Mouse (Mus musculus) MEL (cell line): ENCODE results near the gene Uqcc3. TPM values are rescaled to one million over a fixed set of nuclear protein-coding genes. Genes with fewer than 3 reads are reported as not detected.

Experiments
- DNase-seq: peaks from one replicate; pipeline ENCODE4 v3.0.0; 2011; ENCODE audit warnings: low read depth, low spot score
- H3K27ac ChIP-seq: 2 replicates; pipeline ENCODE4 v1.5.1; 2012; ENCODE audit warnings: low read depth, mild to moderate bottlenecking, control low read depth, low read length, moderate library complexity; ENCODE audit not compliant: control insufficient read depth
- H3K27me3 ChIP-seq, 2 experiments: fragments of 150-350 bp in 1 of 2; sonication (generic) in 1 of 2; 2 replicates each; pipeline ENCODE4 v1.6.1; 2012; ENCODE audit warnings: low read length in 2 of 2, mild to moderate bottlenecking in 2 of 2, improper control_type of control experiment in 1 of 2, moderate library complexity in 1 of 2; ENCODE audit not compliant: insufficient read depth in 2 of 2, control insufficient read depth in 1 of 2
- H3K36me3 ChIP-seq, 2 experiments: 2 replicates each; pipeline ENCODE4 v1.6.1; 2012 to 2014; ENCODE audit warnings: low read length in 2 of 2, improper control_type of control experiment in 1 of 2, inconsistent platforms in 1 of 2, mild to moderate bottlenecking in 1 of 2; ENCODE audit not compliant: insufficient read depth in 2 of 2, control insufficient read depth in 1 of 2
- H3K4me1 ChIP-seq, 2 experiments: fragments of 150-350 bp in 1 of 2; sonication (generic) in 1 of 2; 2 replicates each; pipeline ENCODE4 v1.6.1; 2012; ENCODE audit warnings: low read length in 2 of 2, improper control_type of control experiment in 1 of 2, mild to moderate bottlenecking in 1 of 2; ENCODE audit not compliant: insufficient read depth in 2 of 2, control insufficient read depth in 1 of 2
- H3K4me3 ChIP-seq, 2 experiments: fragments of 150-350 bp in 1 of 2; sonication (generic) in 1 of 2; 2 replicates each; pipeline ENCODE4 v1.5.1; 2012; ENCODE audit warnings: low read depth in 2 of 2, low read length in 2 of 2, mild to moderate bottlenecking in 2 of 2, moderate library complexity in 2 of 2, control low read depth in 1 of 2, improper control_type of control experiment in 1 of 2; ENCODE audit not compliant: control insufficient read depth in 1 of 2, insufficient read depth in 1 of 2
- H3K79me2 ChIP-seq: 2 replicates; pipeline ENCODE4 v1.6.1; 2012; ENCODE audit warnings: mild to moderate bottlenecking, low read length, moderate library complexity; ENCODE audit not compliant: control insufficient read depth, poor library complexity, insufficient read depth
- H3K9ac ChIP-seq: 2 replicates; pipeline ENCODE4 v1.6.1; 2012; ENCODE audit warnings: low read depth, mild to moderate bottlenecking, control low read depth, low read length, moderate library complexity; ENCODE audit not compliant: control insufficient read depth, poor library complexity, severe bottlenecking
- H3K9me3 ChIP-seq: fragments of 150-350 bp; sonication (generic); replicated peaks from 2 replicates; pipeline ENCODE4 v1.6.1; 2012; ENCODE audit warnings: mild to moderate bottlenecking, low read length, improper control_type of control experiment, moderate library complexity; ENCODE audit not compliant: insufficient read depth
- CHD1 ChIP-seq: IDR thresholded peaks from 2 replicates; pipeline ENCODE4 v1.6.1; 2012; ENCODE audit warnings: low read depth, mild to moderate bottlenecking, inconsistent platforms, low read length, improper control_type of control experiment
- CHD2 ChIP-seq: IDR thresholded peaks from 2 replicates; pipeline ENCODE4 v1.6.1; 2011; ENCODE audit warnings: low read length, improper control_type of control experiment
- CTCF ChIP-seq, 3 experiments: IDR thresholded peaks in 2 of 3; conservative IDR thresholded peaks in 1 of 3; 2 replicates each; pipeline ENCODE4 v1.5.1; 2011 to 2012; ENCODE audit warnings: low read length in 3 of 3, low read depth in 2 of 3, mild to moderate bottlenecking in 2 of 3, improper control_type of control experiment in 1 of 3, inconsistent platforms in 1 of 3, mixed read lengths in 1 of 3, moderate library complexity in 1 of 3; ENCODE audit not compliant: control insufficient read depth in 1 of 3, insufficient read depth in 1 of 3, poor library complexity in 1 of 3, severe bottlenecking in 1 of 3
- E2F4 ChIP-seq: IDR thresholded peaks from 2 replicates; pipeline ENCODE4 v1.6.1; 2011; ENCODE audit warnings: low read depth, low read length, improper control_type of control experiment, borderline replicate concordance
- ELF1 ChIP-seq: IDR thresholded peaks from 2 replicates; pipeline ENCODE4 v1.6.1; 2014; ENCODE audit warnings: low read depth, mild to moderate bottlenecking, inconsistent platforms, low read length, improper control_type of control experiment, moderate library complexity
- EP300 ChIP-seq, 2 experiments: IDR thresholded peaks; 2 replicates each; pipeline ENCODE4 v1.6.1; 2011; ENCODE audit warnings: improper control_type of control experiment in 2 of 2, low read length in 2 of 2, low read depth in 1 of 2, mild to moderate bottlenecking in 1 of 2
- ETS1 ChIP-seq: IDR thresholded peaks from 2 replicates; pipeline ENCODE4 v1.6.1; 2012; ENCODE audit warnings: low read depth, mild to moderate bottlenecking, inconsistent platforms, low read length, improper control_type of control experiment, moderate library complexity
- GABPA ChIP-seq: IDR thresholded peaks from 2 replicates; pipeline ENCODE4 v1.6.1; 2012; ENCODE audit warnings: low read depth, mild to moderate bottlenecking, inconsistent platforms, low read length, improper control_type of control experiment, moderate library complexity
- GATA1 ChIP-seq: IDR thresholded peaks from 2 replicates; pipeline ENCODE4 v1.6.1; 2011; ENCODE audit warnings: low read depth, low read length, improper control_type of control experiment
- HCFC1 ChIP-seq: IDR thresholded peaks from 2 replicates; pipeline ENCODE4 v1.6.1; 2012; ENCODE audit warnings: low read depth, mild to moderate bottlenecking, inconsistent platforms, low read length, improper control_type of control experiment, moderate library complexity
- JUND ChIP-seq: IDR thresholded peaks from 2 replicates; pipeline ENCODE4 v1.6.1; 2011; ENCODE audit warnings: low read depth, mild to moderate bottlenecking, improper control_type of control experiment, low read length
- MAFK ChIP-seq: IDR thresholded peaks from 2 replicates; pipeline ENCODE4 v1.6.1; 2011; ENCODE audit warnings: low read depth, mild to moderate bottlenecking, low read length, improper control_type of control experiment, borderline replicate concordance
- MAX ChIP-seq: IDR thresholded peaks from 2 replicates; pipeline ENCODE4 v1.6.1; 2011; ENCODE audit warnings: low read length, improper control_type of control experiment
- MEF2A ChIP-seq: IDR thresholded peaks from 2 replicates; pipeline ENCODE4 v1.6.1; 2014; ENCODE audit warnings: low read depth, mild to moderate bottlenecking, inconsistent platforms, low read length, improper control_type of control experiment; ENCODE audit not compliant: poor library complexity, insufficient replicate concordance, severe bottlenecking; ENCODE audit errors: extremely low read depth
- MXI1 ChIP-seq: IDR thresholded peaks from 2 replicates; pipeline ENCODE4 v1.6.1; 2011; ENCODE audit warnings: mild to moderate bottlenecking, low read depth, low read length, improper control_type of control experiment
- MYB ChIP-seq: IDR thresholded peaks from 2 replicates; pipeline ENCODE4 v1.6.1; 2011; ENCODE audit warnings: mild to moderate bottlenecking, low read depth, low read length, improper control_type of control experiment
- NELFE ChIP-seq: IDR thresholded peaks from 2 replicates; pipeline ENCODE4 v1.6.1; 2011; ENCODE audit warnings: low read depth, low read length, improper control_type of control experiment
- NRF1 ChIP-seq: IDR thresholded peaks from 2 replicates; pipeline ENCODE4 v1.6.1; 2014; ENCODE audit warnings: low read depth, mild to moderate bottlenecking, inconsistent platforms, low read length, improper control_type of control experiment, moderate library complexity; ENCODE audit not compliant: poor library complexity, insufficient read depth, severe bottlenecking
- POLR2A ChIP-seq, 2 experiments: IDR thresholded peaks; 2 replicates each; pipeline ENCODE4 v1.6.1; 2011 to 2012; ENCODE audit warnings: low read length in 2 of 2, mild to moderate bottlenecking in 2 of 2, control low read depth in 1 of 2, improper control_type of control experiment in 1 of 2, low read depth in 1 of 2, moderate library complexity in 1 of 2; ENCODE audit not compliant: control insufficient read depth in 1 of 2, insufficient read depth in 1 of 2, poor library complexity in 1 of 2
- POLR2AphosphoS2 ChIP-seq: IDR thresholded peaks from 2 replicates; pipeline ENCODE4 v1.6.1; 2011; ENCODE audit warnings: low read length, improper control_type of control experiment
- POLR2AphosphoS5 ChIP-seq: IDR thresholded peaks from 2 replicates; pipeline ENCODE4 v1.6.1; 2012; ENCODE audit warnings: low read depth, borderline replicate concordance, mild to moderate bottlenecking, inconsistent platforms, low read length, moderate library complexity, mixed read lengths
- RAD21 ChIP-seq: IDR thresholded peaks from 2 replicates; pipeline ENCODE4 v1.6.1; 2011; ENCODE audit warnings: mild to moderate bottlenecking, low read depth, low read length, improper control_type of control experiment
- RCOR1 ChIP-seq: IDR thresholded peaks from 2 replicates; pipeline ENCODE4 v1.6.1; 2012; ENCODE audit warnings: low read depth, mild to moderate bottlenecking, inconsistent platforms, low read length, improper control_type of control experiment
- SIN3A ChIP-seq: IDR thresholded peaks from 2 replicates; pipeline ENCODE4 v1.6.1; 2012; ENCODE audit warnings: low read length, improper control_type of control experiment, inconsistent platforms
- SMC3 ChIP-seq: IDR thresholded peaks from 2 replicates; pipeline ENCODE4 v1.6.1; 2011; ENCODE audit warnings: low read depth, low read length, improper control_type of control experiment
- TAL1 ChIP-seq: IDR thresholded peaks from 2 replicates; pipeline ENCODE4 v1.6.1; 2012; ENCODE audit warnings: mild to moderate bottlenecking, inconsistent platforms, low read length, moderate library complexity, mixed read lengths
- TBP ChIP-seq: IDR thresholded peaks from 2 replicates; pipeline ENCODE4 v1.8.0; 2011; ENCODE audit warnings: low read depth, low read length, improper control_type of control experiment
- TCF12 ChIP-seq: IDR thresholded peaks from 2 replicates; pipeline ENCODE4 v1.6.1; 2014; ENCODE audit warnings: low read depth, mild to moderate bottlenecking, inconsistent platforms, low read length, improper control_type of control experiment, moderate library complexity
- UBTF ChIP-seq: IDR thresholded peaks from 2 replicates; pipeline ENCODE4 v1.6.1; 2012; ENCODE audit warnings: low read depth, mild to moderate bottlenecking, inconsistent platforms, low read length, improper control_type of control experiment, moderate library complexity, borderline replicate concordance; ENCODE audit not compliant: insufficient read depth
- USF1 ChIP-seq: IDR thresholded peaks from 2 replicates; pipeline ENCODE4 v1.6.1; 2014; ENCODE audit warnings: low read depth, mild to moderate bottlenecking, inconsistent platforms, low read length, improper control_type of control experiment, moderate library complexity
- USF2 ChIP-seq, 2 experiments: IDR thresholded peaks; 2 replicates each; pipeline ENCODE4 v1.6.1; 2011 to 2012; ENCODE audit warnings: improper control_type of control experiment in 2 of 2, low read length in 2 of 2, borderline replicate concordance in 1 of 2, inconsistent platforms in 1 of 2, low read depth in 1 of 2, mild to moderate bottlenecking in 1 of 2; ENCODE audit not compliant: insufficient read depth in 1 of 2
- ZC3H11A ChIP-seq: IDR thresholded peaks from 2 replicates; pipeline ENCODE4 v1.6.1; 2012; ENCODE audit warnings: low read depth, mild to moderate bottlenecking, inconsistent platforms, low read length, improper control_type of control experiment
- ZKSCAN1 ChIP-seq: IDR thresholded peaks from 2 replicates; pipeline ENCODE4 v1.6.1; 2012; ENCODE audit warnings: low read depth, mild to moderate bottlenecking, inconsistent platforms, low read length, improper control_type of control experiment, moderate library complexity
- ZMIZ1 ChIP-seq: IDR thresholded peaks from 2 replicates; pipeline ENCODE4 v1.6.1; 2012; ENCODE audit warnings: low read depth, mild to moderate bottlenecking, inconsistent platforms, low read length, improper control_type of control experiment, moderate library complexity
- polyA plus RNA-seq, 2 experiments: library from polyadenylated mRNA; stranded (reverse) in 1 of 2; unstranded in 1 of 2; fragments of >175 nt in 1 of 2; fragments of >200 nt in 1 of 2; gene quantifications; 2 replicates each; pipeline versions ENCODE4 v1.2.1 to v1.2.4; 2012; ENCODE audit warnings: low replicate concordance in 2 of 2, low read depth in 1 of 2; ENCODE audit not compliant: insufficient read length in 2 of 2, insufficient read depth in 1 of 2, missing spikeins in 1 of 2
- total RNA-seq: library from RNA; depleted of rRNA; stranded (reverse); fragments of 300-350 nt; gene quantifications from 2 replicates; pipeline ENCODE4 v1.2.3, GENCODE M21; 2012

Gene Uqcc3
- total and polyA plus RNA-seq, 3 experiments, result 49.4 to 55.0 TPM; not detected in 1

DNA sequence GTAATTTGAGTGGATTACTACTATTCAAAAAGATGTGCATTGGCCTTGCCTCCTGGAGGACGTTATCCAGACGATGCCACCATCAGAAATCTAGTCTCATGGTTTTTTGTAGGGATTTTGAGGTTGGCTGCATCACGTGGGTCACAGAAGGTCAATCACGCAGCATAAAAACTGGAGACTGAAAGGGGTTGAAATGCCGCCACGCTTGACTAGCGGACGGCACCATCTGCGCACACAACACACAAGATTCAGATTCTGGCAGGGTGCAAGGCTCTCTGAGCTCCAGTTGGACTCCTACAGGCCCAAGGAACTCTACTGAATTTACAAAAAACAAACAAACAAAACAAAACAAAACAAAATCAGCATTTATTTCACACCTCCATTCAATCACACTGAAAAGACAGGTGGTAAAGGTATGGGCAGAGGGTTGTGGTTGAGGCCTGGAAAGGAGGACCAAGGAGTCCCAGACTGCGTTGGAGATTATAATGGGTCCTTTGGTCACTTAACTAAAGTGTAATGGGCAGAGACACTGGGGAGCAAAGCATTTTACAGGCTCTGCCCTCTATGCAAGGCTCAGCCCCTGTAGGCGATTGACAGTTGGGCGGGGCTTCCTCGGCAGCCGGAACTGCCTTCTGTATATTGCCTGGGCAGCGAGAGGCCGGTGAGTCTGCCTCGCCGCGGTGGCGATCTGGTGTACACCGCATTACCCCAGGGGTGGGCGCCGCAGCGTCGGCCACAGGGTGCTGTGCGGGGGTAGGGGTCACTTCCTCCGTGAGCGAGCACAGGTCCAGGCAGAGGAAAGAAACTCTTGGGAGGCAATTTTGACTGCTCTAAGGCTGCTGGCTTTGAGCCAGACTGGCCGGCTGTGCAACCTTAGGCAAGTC is 40.6 kb downstream of the Uqcc3 start:
- peak; percentile 81 for DNase-seq
- Histone ChIP-seq H3K36me3 (peaks cover 1 to 14% of the 10 kb centered on the region in 2 experiments), H3K4me1 (peaks cover 3 to 17% of the 10 kb centered on the region in 2 experiments), H3K4me3 (peak overlapping the region; percentile 77 to 96), H3K27me3 (no peaks in the 10 kb centered on the region), H3K27ac (no peak overlapping the region; the same call in 1 of the 2 replicates), H3K79me2 (no peaks in the 10 kb centered on the region; the same call in 1 of the 2 replicates), H3K9ac (peak overlapping the region; percentile 83), H3K9me3 (no peaks in the 10 kb centered on the region)
- no peak for TF ChIP-seq ZC3H11A
- TF ChIP-seq GATA1, result no peak
- no peak for TF ChIP-seq GABPA
- 0 out of 2 replicates have a peak, but pooled peaks have one; percentile 55 for TF ChIP-seq ZMIZ1
- no peak for TF ChIP-seq MEF2A
- TF ChIP-seq MXI1, result peak; percentile 48
- no peak; the same call in 1 of the 2 replicates for TF ChIP-seq HCFC1
- no peak for TF ChIP-seq MYB
- no peak for TF ChIP-seq TAL1
- TF ChIP-seq RAD21, result no peak
- TF ChIP-seq TCF12, result 0 out of 2 replicates have a peak, but pooled peaks have one; percentile 4
- 0 out of 2 replicates have a peak, but pooled peaks have one; percentile 7 for TF ChIP-seq USF1
- TF ChIP-seq POLR2AphosphoS5, result no peak
- no peak for TF ChIP-seq EP300 (IDR thresholded peaks at IDR 0.05; ENCODE audit: low read depth in 1 of 2, low read length in 2 of 2)
- TF ChIP-seq POLR2A (IDR thresholded peaks at IDR 0.05; ENCODE audit: control insufficient read depth in 1 of 2, insufficient read depth in 1 of 2, low read depth in 1 of 2, low read length in 2 of 2, poor library complexity in 1 of 2), result peak; percentile 61 to 70; a peak in 3 of 4 replicates
- no peak for TF ChIP-seq USF2 (IDR thresholded peaks at IDR 0.05; ENCODE audit: borderline replicate concordance in 1 of 2, insufficient read depth in 1 of 2, low read depth in 1 of 2, low read length in 2 of 2)
- peak; percentile 74 for TF ChIP-seq NELFE
- no peak for TF ChIP-seq E2F4
- TF ChIP-seq CHD1, result no peak
- no peak for TF ChIP-seq ZKSCAN1
- no peak for TF ChIP-seq UBTF
- TF ChIP-seq MAFK, result no peak
- TF ChIP-seq SIN3A, result peak; percentile 57; the same call in 1 of the 2 replicates
- no peak for TF ChIP-seq SMC3
- TF ChIP-seq CHD2, result no peak
- TF ChIP-seq JUND, result no peak
- peak; percentile 45; the same call in 1 of the 2 replicates for TF ChIP-seq ELF1
- TF ChIP-seq TBP, result no peak
- TF ChIP-seq POLR2AphosphoS2, result peak; percentile 60; the same call in 1 of the 2 replicates
- TF ChIP-seq CTCF (IDR thresholded peaks at IDR 0.05 in 2 of 3, conservative IDR thresholded peaks at IDR 0.05 in 1 of 3; ENCODE audit: control insufficient read depth in 1 of 3, insufficient read depth in 1 of 3, low read depth in 2 of 3, low read length in 3 of 3, poor library complexity in 1 of 3, severe bottlenecking in 1 of 3), result 0 out of 6 replicates have a peak, but pooled peaks of 1 of the 3 experiments have one; percentile 1
- TF ChIP-seq ETS1, result 0 out of 2 replicates have a peak, but pooled peaks have one; percentile 9
- no peak for TF ChIP-seq NRF1
- no peak for TF ChIP-seq RCOR1
- TF ChIP-seq MAX, result no peak
